Comparison of ENCODE assay signal across 8 mouse cellular contexts in the genomic region with DNA sequence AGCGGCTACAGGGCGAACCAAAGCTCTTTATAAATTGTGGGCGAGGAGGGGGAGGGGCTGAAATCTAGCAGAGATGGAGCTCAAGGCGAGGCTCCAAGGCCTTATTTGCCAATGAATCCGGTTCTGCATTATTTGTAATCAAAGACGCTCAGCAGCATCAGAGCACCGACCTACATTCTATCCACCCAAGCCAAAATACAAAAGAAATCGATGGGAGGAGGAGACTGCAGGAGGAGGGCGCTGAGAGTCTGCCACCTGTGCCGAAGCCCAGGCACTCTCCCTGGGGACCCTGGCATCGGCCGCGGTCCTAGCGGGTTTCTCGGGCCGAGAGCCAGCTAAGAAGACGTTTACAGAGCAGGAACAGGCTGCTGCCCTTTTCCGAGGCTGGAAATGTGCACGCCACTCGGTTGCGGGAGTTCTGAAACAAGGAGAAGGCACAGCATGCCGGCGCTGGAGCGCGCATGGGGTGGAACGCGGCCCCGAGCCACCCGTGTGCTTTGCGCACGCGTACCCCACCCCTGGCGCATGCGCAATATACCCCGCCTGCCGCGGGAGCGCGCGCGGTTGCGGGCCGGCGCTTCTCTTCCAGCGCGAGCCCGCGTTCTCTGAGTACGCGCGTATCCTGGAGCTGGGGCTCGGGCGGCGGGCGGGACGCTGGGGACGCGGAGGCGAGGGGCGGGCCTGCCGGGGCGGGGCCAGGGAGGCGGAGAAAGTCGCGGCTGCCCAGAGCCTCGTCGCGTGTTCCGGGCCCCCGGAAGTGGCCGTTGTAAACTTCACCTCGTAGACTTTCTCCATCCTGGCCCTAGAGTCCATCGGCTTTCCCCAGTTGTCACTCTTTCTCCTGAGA. TPM values are rescaled to one million over a fixed set of nuclear protein-coding genes. Genes with fewer than 3 reads are reported as not detected.
DNase-seq lines count a peak whose midpoint lies in the region; ATAC-seq and TF ChIP-seq lines count a peak whose summit lies in the region.

A gene (plus strand): TSS at position 703 of the 847 bp plus-strand sequence.

- ATAC-seq in heart, embryonic 15.5 days (replicated peaks; ENCODE audit: insufficient number of reproducible peaks, insufficient read depth, low FRiP score, low read depth) = peak; percentile 96
- peak; percentile 97 for ATAC-seq in liver, embryonic 14.5 days (ENCODE audit: insufficient read depth)
- peak; percentile 92 for ATAC-seq in neural tube, embryonic 11.5 days (ENCODE audit: insufficient read depth, low FRiP score, low TSS enrichment)
- ATAC-seq in stomach, postnatal 0 days (ENCODE audit: low FRiP score, low TSS enrichment) = peak; percentile 99

- H3K36me3 ChIP-seq in heart, embryonic 15.5 days = no peaks in the 10 kb centered on the region
- no peaks in the 10 kb centered on the region for H3K36me3 ChIP-seq in liver, embryonic 14.5 days (replicated peaks; ENCODE audit: control insufficient read depth, insufficient read depth, low read depth)
- H3K36me3 ChIP-seq in neural tube, embryonic 11.5 days (ENCODE audit: control insufficient read depth, insufficient read depth, low read length) = no peaks in the 10 kb centered on the region
- no peaks in the 10 kb centered on the region for H3K36me3 ChIP-seq in stomach, postnatal 0 days (ENCODE audit: control insufficient read depth, insufficient read depth, low read length)

- H3K27ac ChIP-seq in brown adipose tissue, adult 24 weeks (replicated peaks; ENCODE audit: low read depth, low read length) = peak within 1 kb of the TSS; percentile 71; the same call in 1 of the 2 replicates
- H3K27ac ChIP-seq in heart, embryonic 15.5 days = peak within 1 kb of the TSS; percentile 92
- H3K27ac ChIP-seq in liver, embryonic 14.5 days = peak within 1 kb of the TSS; percentile 77
- peak within 1 kb of the TSS; percentile 99 for H3K27ac ChIP-seq in neural tube, embryonic 11.5 days (ENCODE audit: low read depth, low read length)
- peak within 1 kb of the TSS; percentile 94 for H3K27ac ChIP-seq in stomach, postnatal 0 days (replicated peaks)

- peak within 1 kb of the TSS; percentile 96 for H3K4me2 ChIP-seq in heart, embryonic 15.5 days
- H3K4me2 ChIP-seq in liver, embryonic 14.5 days (ENCODE audit: low read depth) = peak within 1 kb of the TSS; percentile 98
- H3K4me2 ChIP-seq in neural tube, embryonic 11.5 days (ENCODE audit: low read depth) = peak within 1 kb of the TSS; percentile 69
- H3K4me2 ChIP-seq in stomach, postnatal 0 days (replicated peaks; ENCODE audit: low read depth) = peak within 1 kb of the TSS; percentile 91

- under 1% methylated on average over 66 of the region's 73 CpGs for WGBS in heart, embryonic 15.5 days
- WGBS in liver, embryonic 14.5 days (ENCODE audit: insufficient replicate concordance) = under 1% methylated on average over 72 of the region's 73 CpGs
- under 1% methylated on average over 56 of the region's 73 CpGs for WGBS in neural tube, embryonic 11.5 days
- under 1% methylated on average over 62 of the region's 73 CpGs for WGBS in stomach, postnatal 0 days

- H3K9me3 ChIP-seq in heart, embryonic 15.5 days (replicated peaks) = 0 out of 2 replicates have a peak, but pooled peaks cover 3% of the 10 kb centered on the region
- H3K9me3 ChIP-seq in liver, embryonic 14.5 days (ENCODE audit: control insufficient read depth, low read length) = no peaks in the 10 kb centered on the region
- no peaks in the 10 kb centered on the region for H3K9me3 ChIP-seq in neural tube, embryonic 11.5 days (ENCODE audit: control insufficient read depth, low read length)
- no peaks in the 10 kb centered on the region for H3K9me3 ChIP-seq in stomach, postnatal 0 days (ENCODE audit: control insufficient read depth, low read length)

- no peak for TF ChIP-seq CTCF in liver, embryonic 14.5 days (IDR thresholded peaks at IDR 0.05; ENCODE audit: low read depth)
- peak; percentile 11; the same call in 1 of the 2 replicates for TF ChIP-seq CTCF in stomach, postnatal 0 days (IDR thresholded peaks at IDR 0.05; ENCODE audit: low read depth)

- TF ChIP-seq EP300 in liver, embryonic 14.5 days (IDR thresholded peaks at IDR 0.05; ENCODE audit: low read depth) = no peak
- TF ChIP-seq EP300 in stomach, postnatal 0 days (optimal IDR thresholded peaks at IDR 0.05) = no peak

- no peaks in the 10 kb centered on the region for H3K4me1 ChIP-seq in brown adipose tissue, adult 24 weeks (ENCODE audit: control insufficient read depth, insufficient read depth, insufficient read length, low read length)
- peaks cover 8% of the 10 kb centered on the region; the same call in 1 of the 2 replicates for H3K4me1 ChIP-seq in heart, embryonic 15.5 days (replicated peaks)
- H3K4me1 ChIP-seq in liver, embryonic 14.5 days (replicated peaks; ENCODE audit: control insufficient read depth in 2 of 2, insufficient read depth in 2 of 2, low read length in 1 of 2) = peaks cover 13 to 15% of the 10 kb centered on the region in 2 experiments
- peaks cover 11% of the 10 kb centered on the region for H3K4me1 ChIP-seq in neural tube, embryonic 11.5 days (ENCODE audit: control insufficient read depth, insufficient read depth, low read length)
- no peaks in the 10 kb centered on the region for H3K4me1 ChIP-seq in stomach, postnatal 0 days (replicated peaks; ENCODE audit: control insufficient read depth, insufficient read depth)

- peak; percentile 98 for DNase-seq in CD4-positive, CD25-positive, alpha-beta regulatory T cell, adult 2 months (ENCODE audit: low read depth, low spot score)
- DNase-seq in fibroblast of lung, adult 2 months (ENCODE audit: low read depth) = peak; percentile 87
- peak; percentile 95 to 98 for DNase-seq in kidney, postnatal 25 days
- peak; percentile 88 to 93 (median 91) for DNase-seq in liver, embryonic 14.5 days (ENCODE audit: low read depth in 3 of 3, low spot score in 3 of 3)
- DNase-seq in neural tube, embryonic 11.5 days (ENCODE audit: low spot score) = peak; percentile 99
- peak; percentile 98 for DNase-seq in stomach, postnatal 0 days (ENCODE audit: low spot score)

- no peaks in the 10 kb centered on the region for H3K27me3 ChIP-seq in heart, embryonic 15.5 days
- no peaks in the 10 kb centered on the region for H3K27me3 ChIP-seq in liver, embryonic 14.5 days (ENCODE audit: control insufficient read depth, insufficient read depth, low read length)
- no peaks in the 10 kb centered on the region for H3K27me3 ChIP-seq in neural tube, embryonic 11.5 days (ENCODE audit: control insufficient read depth, insufficient read depth, low read length)
- H3K27me3 ChIP-seq in stomach, postnatal 0 days (ENCODE audit: control insufficient read depth, insufficient read depth, low read length) = no peaks in the 10 kb centered on the region

- peak within 1 kb of the TSS; percentile 83 for H3K9ac ChIP-seq in heart, embryonic 15.5 days
- peak within 1 kb of the TSS; percentile 84 for H3K9ac ChIP-seq in liver, embryonic 14.5 days (replicated peaks)
- H3K9ac ChIP-seq in neural tube, embryonic 11.5 days (ENCODE audit: low read length) = peak within 1 kb of the TSS; percentile 88
- H3K9ac ChIP-seq in stomach, postnatal 0 days (ENCODE audit: low read length) = peak within 1 kb of the TSS; percentile 77

- peak within 1 kb of the TSS; percentile 95 for H3K4me3 ChIP-seq in brown adipose tissue, adult 24 weeks (ENCODE audit: insufficient read depth, low read depth, low read length)
- peak within 1 kb of the TSS; percentile 87 for H3K4me3 ChIP-seq in heart, embryonic 15.5 days
- H3K4me3 ChIP-seq in liver, embryonic 14.5 days (ENCODE audit: insufficient read depth in 1 of 2, low read depth in 2 of 2, low read length in 2 of 2) = peak within 1 kb of the TSS; percentile 83 to 94
- peak within 1 kb of the TSS; percentile 59 for H3K4me3 ChIP-seq in neural tube, embryonic 11.5 days (ENCODE audit: low read depth, low read length)
- H3K4me3 ChIP-seq in stomach, postnatal 0 days (ENCODE audit: low read depth, low read length) = peak within 1 kb of the TSS; percentile 80

RNA-seq across cellular contexts. Expression of the gene that starts here (rescaled TPM):
- 0.71 and 1.6 TPM in 2 replicates for polyA plus RNA-seq in brown adipose tissue, adult 24 weeks (2012; ENCODE audit: insufficient read depth, insufficient read length, missing spikeins)
- polyA plus RNA-seq in heart, embryonic 15.5 days (2015; fragmentation: Nextera tagmentation; extraction: Ambion mirVana) = 3.3 and 3.6 TPM in 2 replicates
- 0.52 and 0.89 TPM in 2 replicates for polyA plus RNA-seq in liver, embryonic 14.5 days (2012; rRNA removed)
- polyA plus RNA-seq in liver, embryonic 14.5 days (2014; fragmentation: Nextera tagmentation; extraction: Ambion mirVana) = 0.64 and 0.77 TPM in 2 replicates
- 3.9 and 4.0 TPM in 2 replicates for polyA plus RNA-seq in neural tube, embryonic 11.5 days (2014; fragmentation: Nextera tagmentation; extraction: Ambion mirVana)
- polyA plus RNA-seq in stomach, postnatal 0 days (2015; fragmentation: Nextera tagmentation; extraction: Ambion mirVana) = 1.0 and 1.4 TPM in 2 replicates

Comparison
In these comparisons a context has a peak if more than half of its experiments do, and no peak if none do; other contexts are left out.
1. Peak in every context shown above with its lines: DNase-seq, ATAC-seq, H3K4me3 ChIP-seq and H3K27ac ChIP-seq.
2. Peak in DNase-seq, ATAC-seq, H3K4me3 ChIP-seq, H3K27ac ChIP-seq, H3K9ac ChIP-seq and H3K4me2 ChIP-seq in liver, embryonic 14.5 days; RNA of the gene not detected or under 1 TPM.